Mouse (Mus musculus) gastrocnemius, postnatal 10 days (tissue): ENCODE results near the gene Gemin5. TPM values are rescaled to one million over a fixed set of nuclear protein-coding genes. Genes with fewer than 3 reads are reported as not detected.
A peak's percentile ranks its signal among the peaks of the same experiment; 100 is the strongest.

Source experiments
- DNase-seq: peaks from one replicate; pipeline ENCODE4 v3.0.0; 2021; ENCODE audit warnings: mixed read lengths
- total RNA-seq, 2 experiments: library from RNA; stranded (reverse); gene quantifications; 2 replicates each; pipeline ENCODE4 v1.2.3; 2021

Gemin5 gene
- total RNA-seq, 2 experiments from 2014 or later = 10.8 to 14.6 TPM

DNA sequence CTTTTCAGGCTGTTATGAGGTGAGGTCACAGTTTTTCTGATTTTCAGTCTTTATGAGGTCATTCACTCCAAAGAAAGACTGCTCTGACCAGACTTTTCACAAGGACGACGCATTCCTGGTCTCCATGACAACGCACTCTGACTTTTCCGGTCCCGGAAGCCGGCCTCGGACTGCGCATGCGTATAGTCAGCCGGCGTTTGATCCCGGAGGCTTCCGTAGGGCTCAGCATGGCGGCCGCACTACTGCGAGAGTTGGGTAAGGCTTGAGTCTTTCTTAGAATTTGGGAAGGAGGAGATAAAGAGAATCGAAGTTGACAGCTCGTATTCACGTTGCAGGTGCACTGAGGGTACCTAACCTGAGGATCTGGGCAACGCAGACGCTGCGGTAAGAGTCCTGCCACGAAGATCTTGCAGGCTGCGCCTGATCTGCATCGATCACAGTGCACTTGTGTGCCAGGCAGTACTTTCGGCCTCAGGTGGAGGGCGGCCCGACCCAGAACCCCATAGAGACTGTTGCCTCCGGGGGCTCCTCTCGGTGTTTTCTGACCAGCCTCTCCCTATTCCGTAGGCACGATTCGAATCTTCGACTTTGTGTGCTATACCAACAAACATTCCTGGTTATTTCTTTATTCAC is 3.2 kb upstream of the Gemin5 start, which contains the start of gene Mrpl22:
Gene Mrpl22 (plus strand): TSS at position 203 of the 633 bp plus-strand sequence.
- peak; percentile 97 for DNase-seq

DNA sequence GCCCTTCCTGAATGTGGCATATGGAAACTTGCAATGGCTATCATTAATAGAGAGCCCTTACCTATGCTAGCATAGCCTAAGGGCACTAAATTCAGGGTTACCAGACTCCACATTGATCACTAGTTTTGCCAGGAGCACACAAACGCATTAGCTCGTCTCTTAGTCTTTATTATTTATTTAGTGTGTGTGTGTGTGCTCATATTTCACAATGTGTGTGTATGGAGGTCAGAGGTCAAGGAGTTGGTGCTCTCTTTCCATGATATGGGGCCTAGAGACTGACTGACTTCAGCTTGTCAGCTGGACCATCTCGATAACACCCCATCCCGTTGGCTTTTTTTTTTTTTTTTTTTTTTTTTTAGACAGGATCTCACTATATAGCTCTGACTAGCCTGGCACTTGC is 1.3 kb upstream of the Gemin5 start:
- DNase-seq = no peak

DNA sequence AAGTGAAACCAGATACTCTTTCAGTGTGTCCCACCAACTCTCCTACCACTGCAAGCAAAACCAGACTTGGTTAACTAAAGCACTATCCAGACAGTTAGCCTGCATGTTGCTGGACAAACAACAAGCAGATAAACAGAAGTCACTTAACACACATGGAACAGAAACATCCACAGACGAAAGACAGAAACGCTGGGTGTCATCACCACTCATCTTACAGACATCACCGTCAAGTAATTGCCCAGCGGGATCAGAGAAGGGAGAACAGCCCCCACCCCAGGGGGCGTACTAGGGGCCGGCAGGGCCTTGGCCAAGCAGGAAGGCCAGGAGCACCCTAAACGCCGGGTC is 545 bp downstream of the Gemin5 start:
- DNase-seq = no peak

DNA sequence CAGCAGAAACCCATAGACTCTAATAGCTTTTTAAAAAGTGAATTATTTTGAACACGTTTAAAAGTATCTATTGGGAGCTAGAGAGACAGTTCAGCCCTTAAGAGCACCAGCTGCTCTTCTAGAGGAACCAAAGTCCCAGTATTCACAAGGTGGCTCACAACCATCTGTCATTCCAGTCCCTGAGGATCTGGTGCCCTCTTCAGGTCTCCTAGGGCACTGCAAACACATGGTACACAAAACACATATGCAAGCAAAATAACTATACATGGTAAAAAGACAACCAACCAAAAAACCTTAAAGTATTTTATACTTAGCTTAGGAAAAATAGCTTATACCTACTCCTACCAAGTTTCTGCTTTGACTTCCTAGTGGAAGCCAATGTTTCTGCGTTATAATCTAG is 3.3 kb downstream of the Gemin5 start:
- DNase-seq = no peak

DNA sequence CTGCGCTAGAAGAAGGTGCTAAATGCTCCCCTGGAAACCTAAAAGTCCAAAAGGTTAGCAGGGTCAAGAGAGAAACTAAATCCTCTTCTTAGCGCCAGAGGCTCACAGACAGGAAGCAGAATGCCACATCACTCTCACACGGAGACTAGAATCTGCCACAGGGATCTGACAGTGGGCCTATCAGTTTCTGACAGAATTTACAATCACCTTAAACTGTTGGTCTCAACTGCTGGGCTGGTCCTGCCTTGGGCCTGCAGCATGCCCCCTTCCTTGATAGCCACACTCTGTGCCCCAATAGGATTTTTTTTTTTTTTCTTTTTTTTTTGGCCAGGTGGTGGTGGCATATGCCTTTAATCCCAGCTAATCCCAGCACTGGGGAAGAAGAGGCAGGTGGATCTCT is 11.5 kb downstream of the Gemin5 start:
- DNase-seq = no peak

DNA sequence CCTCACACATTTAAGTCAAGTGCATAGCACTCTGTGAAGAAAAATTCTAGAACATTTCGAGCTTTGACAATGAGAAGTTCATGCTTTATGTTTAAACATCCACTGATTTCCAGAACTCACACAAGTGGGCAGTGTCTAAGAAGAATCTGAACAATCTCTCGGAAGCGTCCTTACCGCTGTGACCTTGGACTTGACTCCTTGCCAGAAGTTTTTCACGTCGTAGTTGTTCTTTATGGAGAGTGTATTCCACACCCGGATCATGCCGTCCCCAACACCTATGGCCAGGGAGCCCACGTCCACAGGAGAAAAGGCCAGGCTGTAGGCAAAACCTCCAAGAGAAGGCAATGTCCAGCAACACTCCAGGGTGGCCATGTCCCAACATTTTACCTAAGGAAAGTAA is 12.9 kb downstream of the Gemin5 start:
- DNase-seq = no peak

DNA sequence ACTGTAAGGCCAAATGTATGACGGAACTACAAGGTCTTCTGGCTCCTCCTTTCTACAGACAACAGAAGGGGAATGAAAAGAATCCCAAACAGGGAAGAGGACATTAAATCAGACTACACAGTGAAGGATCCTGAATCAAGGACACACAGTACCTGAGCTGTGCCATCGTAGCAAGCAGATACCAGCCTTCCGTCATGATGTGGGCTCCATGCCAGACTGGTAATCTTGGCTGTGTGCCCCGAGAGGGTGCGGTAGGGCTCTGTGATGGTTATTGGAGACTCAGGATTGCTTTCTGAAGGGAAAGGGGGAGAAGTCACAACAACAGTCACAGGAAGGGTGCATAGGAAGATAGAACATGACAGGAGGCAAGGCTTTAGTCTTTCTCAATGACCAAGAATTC is 22.1 kb downstream of the Gemin5 start:
- DNase-seq = peak; percentile 14

DNA sequence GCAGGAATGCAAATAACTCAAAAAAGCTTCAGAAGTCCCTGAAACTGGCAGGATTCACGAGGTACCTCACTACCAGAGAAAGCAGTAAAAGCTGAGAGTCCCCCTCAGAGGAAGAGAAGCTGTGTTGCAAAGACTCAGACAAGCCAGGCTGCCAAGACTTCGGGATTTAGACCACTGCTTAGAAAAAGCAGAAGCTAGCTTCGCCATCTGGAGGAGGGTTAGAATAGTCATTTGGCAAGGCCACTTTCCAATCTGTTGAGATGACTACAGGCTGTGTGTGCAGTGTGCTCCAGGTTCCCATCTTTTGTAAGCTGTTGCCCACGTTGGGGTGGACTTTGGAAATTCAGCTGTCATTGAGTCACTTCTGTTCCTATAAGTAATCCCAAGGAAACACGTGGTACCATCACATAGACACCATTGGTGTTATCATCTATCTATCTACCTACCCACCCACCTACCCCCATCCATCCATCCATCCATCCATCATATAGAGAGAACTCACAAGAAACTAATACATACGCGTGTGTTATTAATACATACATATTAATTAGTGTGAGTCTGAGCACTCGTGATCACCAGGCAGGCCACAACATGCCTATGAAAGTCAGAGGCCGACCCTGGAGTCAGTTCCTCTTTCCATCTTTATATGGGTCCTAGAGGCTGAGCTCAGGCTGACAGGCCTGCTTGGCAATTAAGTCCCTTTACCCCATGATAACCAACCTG is 24.5 kb downstream of the Gemin5 start:
- no peak for DNase-seq

DNA sequence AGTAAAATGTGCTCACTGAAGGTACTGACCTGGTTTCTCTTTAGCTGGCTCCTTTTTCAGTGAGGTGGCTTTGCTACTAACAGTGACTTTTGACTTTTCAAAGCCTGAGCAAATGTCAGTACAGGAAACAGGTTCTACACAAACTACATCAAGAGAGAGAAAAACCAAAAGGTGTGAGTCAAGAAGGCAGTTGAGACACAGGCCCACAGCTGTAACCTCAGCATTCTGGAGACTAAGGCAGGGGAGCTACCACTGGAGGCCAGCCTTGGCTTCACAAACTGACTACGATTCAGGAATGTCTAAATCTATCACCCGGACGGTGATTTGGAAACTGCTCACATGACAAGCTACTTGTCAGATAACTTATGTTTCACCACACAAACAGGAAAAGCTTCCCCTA is 28.9 kb downstream of the Gemin5 start:
- no peak for DNase-seq

DNA sequence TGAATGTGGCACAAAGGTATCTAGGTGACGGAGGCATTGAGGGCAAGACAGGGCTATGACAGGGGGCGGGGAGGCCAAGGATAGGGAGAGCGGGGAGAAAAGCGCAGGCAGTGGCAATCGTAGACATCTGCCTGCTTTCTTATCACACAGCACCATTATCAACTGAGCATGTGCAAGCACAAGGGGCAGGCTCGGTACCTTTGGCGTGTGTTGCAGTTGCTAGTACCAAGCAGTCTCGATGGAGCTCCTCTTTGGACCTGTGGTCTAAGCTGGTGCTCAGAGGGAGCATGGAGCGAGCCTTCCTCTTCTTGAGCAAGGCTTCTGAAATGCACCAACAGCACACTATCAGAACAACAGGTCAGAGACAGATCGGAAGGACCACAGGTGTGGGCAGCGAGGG is 29.5 kb downstream of the Gemin5 start:
- DNase-seq = no peak

DNA sequence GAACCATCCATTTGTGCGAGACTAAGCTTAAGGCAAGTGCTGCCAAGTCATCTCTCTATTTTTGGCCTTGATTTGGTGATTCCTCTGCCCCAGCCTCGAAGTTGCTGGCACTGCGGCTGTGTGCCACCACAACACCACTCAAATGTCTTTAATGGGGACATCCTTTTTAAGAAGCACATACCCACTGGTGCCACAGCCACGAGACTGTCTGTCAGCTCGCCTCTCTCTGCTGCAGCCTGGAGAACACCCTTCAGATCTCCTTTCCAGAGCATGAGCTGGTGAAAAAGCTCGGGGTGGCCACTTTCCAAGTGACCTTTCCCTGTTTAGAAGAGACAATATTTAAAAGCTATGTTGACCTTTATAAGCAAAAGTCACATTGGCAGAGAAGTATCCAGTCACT is 31.7 kb downstream of the Gemin5 start:
- no peak for DNase-seq

DNA sequence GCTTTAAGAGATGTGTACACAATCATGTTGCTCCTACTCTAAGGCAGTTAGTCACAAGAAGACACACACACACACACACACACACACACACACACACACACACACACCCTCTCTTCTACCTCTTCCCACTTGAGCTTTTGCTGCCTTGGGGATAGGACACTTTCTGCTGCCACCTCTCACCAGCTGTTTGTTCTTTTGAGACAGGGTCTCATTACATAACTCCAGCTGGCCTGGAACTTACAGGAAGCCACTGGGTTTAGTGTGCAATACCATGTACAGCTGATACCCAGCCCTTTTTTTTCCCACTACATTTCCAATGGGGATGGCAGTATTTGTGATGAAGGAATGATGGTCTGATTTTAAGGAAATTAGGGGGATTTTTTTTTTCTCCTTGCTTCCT is 33.0 kb downstream of the Gemin5 start:
- DNase-seq = no peak

DNA sequence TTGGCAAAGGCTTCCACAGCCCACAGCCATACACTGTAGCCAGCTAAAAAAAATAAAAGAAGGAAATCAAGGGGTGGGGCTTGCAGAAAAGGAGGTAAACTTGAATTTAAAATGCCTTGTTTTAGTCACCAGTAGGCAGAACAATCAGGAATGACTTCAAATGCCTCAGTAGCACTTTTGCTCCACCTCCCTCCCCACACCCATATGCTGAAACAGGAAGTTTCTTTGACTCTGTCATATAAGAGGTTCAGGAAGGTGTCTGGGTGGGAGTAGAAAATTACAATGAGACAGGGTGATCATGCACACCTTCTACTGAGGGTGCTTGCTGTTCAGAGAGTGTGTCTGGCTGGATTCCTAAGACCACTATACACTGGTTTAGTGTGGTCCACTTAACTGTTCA is 33.5 kb downstream of the Gemin5 start:
- no peak for DNase-seq

DNA sequence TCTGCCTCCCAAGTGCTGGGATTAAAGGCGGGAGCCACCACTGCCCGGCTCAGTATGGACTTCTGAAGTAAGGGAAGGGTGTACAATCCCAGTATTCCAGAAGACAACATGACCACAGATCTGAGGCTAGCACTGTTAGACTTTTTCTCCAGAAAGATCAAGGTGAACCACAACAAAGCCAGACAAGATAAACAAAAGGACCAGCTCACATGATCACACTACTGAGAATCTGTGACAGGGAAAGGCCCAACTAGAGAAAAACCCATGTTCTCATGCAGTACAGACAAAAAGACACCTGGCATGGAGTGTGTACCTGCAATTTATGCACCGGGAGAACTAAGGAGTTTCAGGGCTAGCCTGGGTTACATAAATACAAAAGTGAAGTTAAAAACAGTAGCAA is 36.3 kb downstream of the Gemin5 start:
- DNase-seq = no peak

DNA sequence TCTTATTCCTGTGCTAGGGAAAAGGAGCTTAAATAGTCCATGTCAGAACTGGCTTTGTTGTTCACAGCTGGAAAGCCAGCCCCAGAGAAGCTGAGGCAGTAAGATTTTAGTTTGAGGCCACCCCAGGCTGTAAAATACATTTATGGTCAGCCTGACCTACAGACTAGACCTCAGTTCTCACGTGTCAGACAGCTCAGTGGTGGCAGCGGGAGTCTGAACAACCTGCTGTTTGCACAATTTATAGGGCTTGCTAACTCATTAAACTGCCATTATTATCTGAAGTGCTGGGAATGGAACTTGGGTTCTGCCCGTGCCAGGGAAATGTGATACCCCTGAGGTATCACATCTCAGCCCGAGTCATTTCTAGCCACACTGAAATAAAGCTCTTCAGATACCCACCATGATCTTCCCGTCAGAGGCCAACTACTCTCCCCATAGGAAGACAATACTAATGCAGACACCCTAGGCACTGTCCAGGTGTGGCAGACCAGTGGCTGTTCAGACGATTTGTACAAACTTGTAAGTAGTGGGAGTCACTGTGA is 39.0 kb downstream of the Gemin5 start:
- no peak for DNase-seq

DNA sequence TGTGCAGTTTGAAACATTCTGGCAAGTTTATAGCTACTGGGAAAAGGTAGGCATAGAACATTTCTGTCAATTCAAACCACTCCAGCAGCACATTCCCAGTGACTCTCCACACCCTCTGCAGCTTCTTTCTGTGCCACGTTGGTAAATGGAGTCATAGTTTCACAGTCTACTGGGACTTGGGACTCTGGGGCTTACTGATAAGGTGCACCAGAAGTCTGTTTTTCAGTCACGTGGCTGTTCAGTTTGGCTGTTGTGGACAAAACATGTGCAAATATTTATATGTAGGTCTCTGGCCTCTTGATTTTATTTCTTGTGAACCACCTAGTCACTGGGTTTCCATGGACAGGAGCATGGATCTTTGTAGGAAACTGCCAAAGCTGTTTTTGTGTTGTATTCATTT is 40.8 kb downstream of the Gemin5 start:
- DNase-seq = no peak

DNA sequence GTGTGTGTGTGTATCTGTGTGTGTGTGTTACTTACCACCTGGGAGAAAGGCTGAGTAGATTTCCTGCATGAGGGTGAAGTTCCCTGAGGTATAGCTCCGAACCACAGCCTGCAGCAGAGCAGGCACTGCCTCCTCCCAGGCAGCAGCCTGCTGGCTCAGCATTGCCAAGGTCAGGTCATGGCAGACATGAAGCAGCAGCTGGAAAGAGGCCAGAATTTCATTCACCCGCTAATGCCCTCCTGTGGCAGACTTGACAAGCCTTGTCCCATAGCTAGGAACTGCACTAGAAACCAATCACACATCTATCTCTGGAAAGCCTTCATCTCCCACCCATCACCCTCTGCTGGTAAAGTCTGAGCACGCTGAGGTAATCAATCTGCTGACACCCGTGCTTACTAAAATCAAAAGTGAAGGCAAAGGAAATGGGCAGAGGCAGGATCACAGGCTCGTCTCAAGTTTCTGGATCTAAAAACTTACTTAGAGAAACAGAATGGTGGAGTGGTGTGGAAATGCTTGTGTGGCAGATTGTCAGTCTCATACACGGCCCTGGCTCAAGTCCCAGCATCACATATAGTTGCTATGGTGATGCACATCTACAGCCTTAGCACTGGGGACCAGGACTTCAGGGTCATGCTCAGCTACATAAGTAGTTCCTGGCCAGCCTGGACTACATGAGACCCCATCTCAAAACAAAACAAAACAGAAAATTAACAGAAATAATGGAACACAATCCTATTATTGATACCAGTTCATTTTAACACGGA is 41.8 kb downstream of the Gemin5 start:
- DNase-seq = peak; percentile 50

DNA sequence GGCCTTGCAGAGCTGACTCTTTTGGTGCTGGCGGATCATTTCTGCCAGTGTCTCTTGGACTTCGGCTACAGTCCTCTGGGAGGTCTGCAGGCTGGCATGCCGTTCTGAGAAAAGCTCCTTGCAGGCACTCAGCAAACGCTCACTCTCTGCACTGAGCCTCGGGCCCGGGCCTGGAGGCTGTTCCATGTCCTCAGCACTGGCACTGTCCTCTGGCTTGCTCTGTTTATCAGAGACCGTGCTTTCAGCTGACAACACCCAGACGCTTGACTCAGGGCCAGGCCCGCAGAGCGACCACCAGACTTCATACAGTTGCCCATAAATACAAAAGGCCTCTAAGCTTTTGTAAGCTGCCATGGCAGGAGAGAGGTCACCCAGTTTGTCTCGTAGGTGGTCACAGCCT is 43.3 kb downstream of the Gemin5 start:
- DNase-seq = no peak

DNA sequence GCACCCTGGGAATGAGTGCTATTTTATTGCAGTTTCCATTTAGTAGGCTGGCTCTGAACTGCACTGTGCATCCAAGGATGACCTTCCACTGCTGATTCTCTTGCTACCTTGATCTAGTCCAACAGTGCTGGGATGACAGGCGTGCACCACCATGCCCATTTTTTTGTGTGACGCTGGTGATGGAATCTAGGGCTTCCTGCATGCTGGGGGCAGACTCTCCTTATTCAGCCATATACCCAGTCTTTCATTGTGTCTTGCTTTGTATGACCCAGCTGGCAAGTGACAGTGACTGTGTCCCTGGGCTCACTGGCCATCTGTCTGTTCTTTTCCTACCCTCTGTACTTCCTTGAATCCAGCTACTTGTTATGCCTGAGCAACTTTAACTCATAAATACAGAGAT is 44.6 kb downstream of the Gemin5 start:
- no peak for DNase-seq

DNA sequence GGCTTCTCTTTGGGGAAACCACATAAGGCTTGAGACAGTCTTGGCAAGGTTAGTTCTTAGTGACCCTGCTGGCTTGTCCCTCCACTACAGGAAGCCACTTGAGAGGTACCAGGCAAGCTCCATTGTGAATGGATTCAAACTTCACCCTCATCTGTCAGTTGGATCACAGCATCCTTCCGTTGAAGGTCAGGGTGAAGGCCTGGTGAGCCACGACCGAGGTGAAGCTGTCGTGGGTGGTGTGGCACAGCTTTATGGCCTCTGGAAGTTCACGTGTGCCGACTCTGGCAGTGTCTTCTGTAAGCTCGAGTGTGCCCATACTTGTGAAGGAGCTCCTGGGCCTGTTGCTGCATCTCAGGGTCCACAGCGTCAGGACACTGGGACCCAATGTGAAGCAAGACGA is 47.0 kb downstream of the Gemin5 start:
- no peak for DNase-seq

DNA sequence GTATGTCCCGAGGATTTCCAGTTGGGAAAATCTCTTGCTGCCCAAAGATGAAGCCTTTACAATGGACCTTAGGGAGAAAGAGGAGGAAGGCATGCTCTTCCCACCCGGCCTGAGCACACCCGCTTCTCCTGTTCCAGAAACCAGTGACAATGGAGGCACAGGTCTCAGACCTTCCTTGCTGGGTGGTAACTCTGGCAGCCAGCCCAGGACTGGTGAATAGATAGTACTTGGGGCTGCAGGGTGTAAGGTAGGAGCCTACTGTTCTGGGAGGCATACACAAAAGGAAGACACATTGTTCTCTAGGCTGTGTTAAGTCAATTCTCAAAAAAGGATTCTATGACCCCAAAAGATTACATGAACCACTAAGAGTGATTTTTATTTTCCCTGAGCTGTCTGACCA is 47.7 kb downstream of the Gemin5 start:
- no peak for DNase-seq

DNA sequence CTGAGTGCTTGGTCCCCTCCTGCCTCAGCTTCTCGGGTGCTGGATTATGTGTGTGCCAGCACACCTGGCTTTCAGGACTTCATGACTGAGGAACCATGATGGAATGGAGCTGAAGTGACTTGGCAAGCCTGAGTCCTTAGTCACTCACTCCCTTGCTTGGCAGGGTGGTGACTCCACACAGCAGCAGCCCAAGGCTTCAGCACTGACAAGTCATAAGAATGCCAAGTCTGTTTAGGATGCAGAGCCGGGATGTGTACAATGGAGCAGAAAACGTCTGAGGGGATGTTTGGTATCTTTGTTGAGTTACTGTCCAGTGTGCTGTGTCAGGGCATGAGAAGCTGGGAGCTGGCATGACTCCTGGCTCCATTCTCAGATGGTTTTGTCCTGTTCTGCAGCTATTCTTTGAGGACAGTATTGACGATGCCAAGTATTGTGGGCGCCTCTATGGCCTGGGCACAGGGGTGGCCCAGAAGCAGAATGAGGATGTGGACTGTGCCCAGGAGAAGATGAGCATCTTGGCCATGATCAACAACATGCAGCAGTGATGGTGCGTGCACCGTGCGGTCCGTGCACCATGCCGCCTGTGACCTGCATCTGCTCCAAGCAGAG is 51.2 kb downstream of the Gemin5 start:
- DNase-seq = no peak

DNA sequence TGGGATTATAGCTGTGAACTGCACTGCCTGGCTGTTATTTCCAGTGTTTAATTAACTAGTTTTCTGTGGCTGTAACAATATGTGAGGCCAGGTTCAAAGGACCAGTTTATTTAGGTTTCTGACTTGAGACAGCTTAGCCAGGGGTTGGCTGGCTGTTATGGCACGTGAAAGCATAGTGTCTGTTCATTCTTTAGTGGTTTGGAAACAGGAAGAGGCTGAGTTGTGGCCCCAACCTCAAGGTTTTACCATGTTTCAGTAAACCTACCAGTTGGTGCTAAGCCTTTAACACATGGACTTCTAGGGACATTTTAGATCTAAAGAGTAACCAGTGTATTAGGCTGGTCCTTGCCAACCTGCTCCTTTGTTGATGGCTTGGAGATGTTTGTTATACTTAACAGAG is 51.8 kb downstream of the Gemin5 start:
- DNase-seq = no peak
